Mouse (Mus musculus) midbrain, embryonic 11.5 days (tissue): ENCODE measurements around the gene 4933415F23Rik. TPM values are rescaled to one million over a fixed set of nuclear protein-coding genes. Genes with fewer than 3 reads are reported as not detected.
"Not testable (repeated sequence)": the region's sequence is repeated elsewhere in the genome, so short reads cannot be mapped to it uniquely, and the experiment has no call there.

Experiments
- ATAC-seq: fragments of 200-750 bp; cut with Nextera tagmentation; 2 replicates; pipeline ENCODE4 v1.8.0; 2017; ENCODE audit warnings: moderate TSS enrichment, moderate library complexity; ENCODE audit not compliant: low FRiP score
- DNase-seq: peaks from one replicate; pipeline ENCODE4 v3.0.0; 2015; ENCODE audit warnings: low spot score; ENCODE audit errors: missing footprints
- H3K27ac ChIP-seq: fragments of 300-500 bp; sonication (generic); 2 replicates; pipeline ENCODE4 v1.5.1; 2014; ENCODE audit warnings: low read depth, low read length
- H3K27me3 ChIP-seq: fragments of 300-500 bp; sonication (generic); 2 replicates; pipeline ENCODE4 v1.6.1; 2014; ENCODE audit warnings: mild to moderate bottlenecking, low read length, moderate library complexity, mixed read lengths; ENCODE audit not compliant: control insufficient read depth, insufficient read depth
- H3K36me3 ChIP-seq: fragments of 300-500 bp; sonication (generic); 2 replicates; pipeline ENCODE4 v1.6.1; 2014; ENCODE audit warnings: mild to moderate bottlenecking, low read length, moderate library complexity, mixed read lengths; ENCODE audit not compliant: control insufficient read depth, insufficient read depth
- H3K4me1 ChIP-seq: fragments of 300-500 bp; sonication (generic); 2 replicates; pipeline ENCODE4 v1.6.1; 2014; ENCODE audit warnings: low read length; ENCODE audit not compliant: control insufficient read depth, insufficient read depth
- H3K4me2 ChIP-seq: fragments of 300-500 bp; sonication (generic); 2 replicates; pipeline ENCODE4 v1.6.1; 2014; ENCODE audit warnings: mild to moderate bottlenecking, moderate library complexity
- H3K4me3 ChIP-seq: fragments of 300-500 bp; sonication (generic); 2 replicates; pipeline ENCODE4 v1.5.1; 2014; ENCODE audit warnings: low read depth, low read length
- H3K9ac ChIP-seq: fragments of 300-500 bp; sonication (generic); 2 replicates; pipeline ENCODE4 v1.6.1; 2014; ENCODE audit warnings: low read length
- H3K9me3 ChIP-seq: fragments of 300-500 bp; sonication (generic); 2 replicates; pipeline ENCODE4 v1.6.1; 2016; ENCODE audit warnings: low read length; ENCODE audit not compliant: control insufficient read depth
- WGBS: fragments of 180-500 bp; shearing (Covaris S2); extraction: QIAGEN DNeasy Blood & Tissue Kit; methylation state at CpG from one replicate; pipeline ENCODE4 v1.1.7; 2014; 5-methylcytosine and 5-hydroxymethylcytosine counted together
- polyA plus RNA-seq: library from polyadenylated mRNA; unstranded; fragments of >200 nt; fragmentation: Nextera tagmentation; extraction: Ambion mirVana; gene quantifications from 2 replicates; pipeline ENCODE4 v1.2.1, GENCODE M21; 2014

Gene 4933415F23Rik
- polyA plus RNA-seq: not detected in 2 replicates

DNA sequence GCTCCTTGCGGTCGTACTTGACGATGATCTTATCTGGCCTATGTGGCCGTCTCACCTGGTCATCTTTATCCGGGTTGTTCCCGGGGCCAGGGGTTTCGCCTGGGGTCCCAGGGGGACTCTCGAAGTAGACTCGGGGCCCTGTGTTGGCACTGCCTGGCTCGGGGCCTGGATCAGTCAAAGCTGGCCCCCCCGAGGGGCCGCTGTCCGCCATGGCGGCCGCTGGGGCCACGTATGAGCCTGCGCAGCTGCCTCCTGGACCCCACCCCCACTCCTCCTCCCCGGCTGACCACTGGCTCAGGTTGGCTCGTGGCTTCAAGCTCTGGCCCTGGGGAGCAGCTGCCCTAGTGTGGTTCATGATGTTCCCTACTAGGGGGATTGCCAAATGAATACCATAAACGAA lies at the start of gene 4933415F23Rik:
TSS of gene 4933415F23Rik (minus strand) at position 233 of the 400 bp plus-strand sequence.
- H3K9me3 ChIP-seq: no peaks in the 10 kb centered on the region
- H3K27ac ChIP-seq: no peak within 1 kb of the TSS
- no peak within 1 kb of the TSS for H3K4me3 ChIP-seq
- no peaks in the 10 kb centered on the region for H3K36me3 ChIP-seq
- no peak for DNase-seq
- H3K4me2 ChIP-seq: no peak within 1 kb of the TSS
- WGBS: 95% methylated on average over 20 of the region's 20 CpGs
- no peak within 1 kb of the TSS for H3K9ac ChIP-seq
- H3K4me1 ChIP-seq: no peaks in the 10 kb centered on the region
- no peak for ATAC-seq
- no peaks in the 10 kb centered on the region for H3K27me3 ChIP-seq

DNA sequence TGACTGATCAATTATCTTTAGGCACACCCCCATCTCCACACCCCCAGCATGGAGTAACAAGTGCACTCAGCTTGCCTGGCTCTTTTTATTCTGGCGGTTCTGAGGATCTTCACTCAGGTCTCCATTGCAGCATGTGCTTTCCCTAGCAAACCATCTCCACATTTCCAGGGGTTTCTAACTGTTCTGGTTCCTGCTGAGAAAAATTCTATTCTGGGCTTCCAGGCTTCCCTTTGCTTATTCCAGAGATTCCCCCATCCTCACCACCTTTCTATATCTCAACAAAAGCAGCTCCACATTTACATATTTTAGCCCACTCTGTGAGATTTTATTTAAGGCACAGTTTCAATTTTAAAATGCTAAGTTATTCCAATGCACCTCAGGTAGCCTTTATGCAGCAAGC lies 49.7 kb upstream of the 4933415F23Rik start:
- ATAC-seq (no peak), DNase-seq (no peak)
- Histone ChIP-seq H3K4me3 (no peak overlapping the region), H3K4me1 (no peaks in the 10 kb centered on the region), H3K9me3 (no peaks in the 10 kb centered on the region), H3K27ac (no peak overlapping the region), H3K27me3 (no peaks in the 10 kb centered on the region), H3K36me3 (no peaks in the 10 kb centered on the region), H3K9ac (no peak overlapping the region), H3K4me2 (no peak overlapping the region)
- 82% methylated on average over 1 of the region's 1 CpGs for WGBS

DNA sequence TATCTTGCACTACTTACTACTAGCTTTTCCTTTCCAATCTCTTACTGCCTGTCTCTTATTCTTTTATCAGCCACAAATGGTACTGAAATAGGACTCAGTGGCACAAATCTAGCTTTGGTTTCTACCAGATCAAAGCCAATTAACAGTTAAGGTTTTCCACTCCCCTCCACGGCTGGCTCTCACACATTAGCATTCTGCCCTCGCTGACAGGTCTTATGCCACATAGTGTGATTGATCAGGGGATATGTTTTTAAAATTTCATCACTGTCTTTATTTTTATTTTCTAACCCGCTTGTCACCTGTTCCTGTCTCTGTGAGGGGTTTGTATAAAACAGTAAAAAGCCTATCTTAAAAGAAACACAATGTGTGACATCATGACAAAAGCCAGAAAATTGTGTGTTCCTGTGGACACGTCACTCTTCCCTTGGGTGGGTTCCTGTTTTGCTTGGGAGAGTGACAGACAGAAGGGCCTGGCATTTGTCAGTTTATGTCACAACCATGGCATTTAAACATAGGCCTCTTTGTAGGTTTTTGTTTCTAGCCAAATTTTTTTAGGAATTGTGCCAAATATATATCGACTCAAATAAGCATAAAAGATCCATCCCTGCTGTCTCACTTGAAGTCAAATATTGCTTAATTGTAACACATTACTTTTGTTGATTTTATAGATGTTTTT lies 44.3 kb upstream of the 4933415F23Rik start:
- H3K36me3 ChIP-seq: no peaks in the 10 kb centered on the region
- no peaks in the 10 kb centered on the region for H3K27me3 ChIP-seq
- DNase-seq: no peak
- H3K4me2 ChIP-seq: no peak overlapping the region
- no peak overlapping the region for H3K27ac ChIP-seq
- no peaks in the 10 kb centered on the region for H3K9me3 ChIP-seq
- H3K4me1 ChIP-seq: no peaks in the 10 kb centered on the region
- no peak overlapping the region for H3K4me3 ChIP-seq
- no peak for ATAC-seq
- WGBS: 73% methylated on average over 5 of the region's 5 CpGs
- H3K9ac ChIP-seq: no peak overlapping the region

DNA sequence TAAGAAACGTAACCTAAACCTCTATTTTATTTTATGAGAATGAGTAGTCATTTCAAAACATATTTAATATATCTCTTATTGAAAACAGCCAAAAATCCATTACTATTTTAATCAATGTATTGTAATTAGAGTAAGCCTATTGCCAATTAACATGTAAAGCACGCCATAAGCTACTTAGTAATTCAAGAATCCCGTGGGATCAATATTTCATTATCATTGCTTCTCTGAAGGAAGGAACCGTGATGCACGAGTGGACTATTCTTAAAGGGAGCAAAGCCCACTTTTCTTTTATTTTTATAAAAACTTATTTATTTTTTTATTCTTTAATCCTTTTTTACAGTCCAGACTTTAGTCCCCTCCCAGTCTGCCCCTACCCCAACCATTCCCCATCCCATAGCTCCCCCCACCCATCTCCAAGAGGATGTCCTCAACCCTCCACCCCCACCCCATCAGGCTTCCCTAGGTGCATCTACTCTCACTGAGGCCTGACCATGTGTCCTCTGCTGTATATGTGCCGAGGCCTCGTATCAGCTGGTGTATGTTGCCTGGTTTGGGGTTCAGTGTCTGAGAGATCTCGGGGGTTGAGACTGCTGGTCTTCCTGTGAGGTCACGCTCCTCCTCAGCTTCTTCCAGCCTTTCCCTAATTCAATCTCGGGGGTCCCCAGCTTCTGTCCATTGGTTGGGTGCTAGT lies 39.2 kb upstream of the 4933415F23Rik start:
- H3K27me3 ChIP-seq: no peaks in the 10 kb centered on the region
- no peaks in the 10 kb centered on the region for H3K9me3 ChIP-seq
- H3K4me1 ChIP-seq: no peaks in the 10 kb centered on the region
- ATAC-seq: 0 out of 2 replicates have a peak, but pooled peaks have one; percentile 46
- WGBS: 82% methylated on average over 10 of the region's 10 CpGs
- H3K9ac ChIP-seq: no peak overlapping the region
- H3K27ac ChIP-seq: no peak overlapping the region
- H3K4me3 ChIP-seq: no peak overlapping the region
- no peak for DNase-seq
- H3K4me2 ChIP-seq: no peak overlapping the region
- no peaks in the 10 kb centered on the region for H3K36me3 ChIP-seq

DNA sequence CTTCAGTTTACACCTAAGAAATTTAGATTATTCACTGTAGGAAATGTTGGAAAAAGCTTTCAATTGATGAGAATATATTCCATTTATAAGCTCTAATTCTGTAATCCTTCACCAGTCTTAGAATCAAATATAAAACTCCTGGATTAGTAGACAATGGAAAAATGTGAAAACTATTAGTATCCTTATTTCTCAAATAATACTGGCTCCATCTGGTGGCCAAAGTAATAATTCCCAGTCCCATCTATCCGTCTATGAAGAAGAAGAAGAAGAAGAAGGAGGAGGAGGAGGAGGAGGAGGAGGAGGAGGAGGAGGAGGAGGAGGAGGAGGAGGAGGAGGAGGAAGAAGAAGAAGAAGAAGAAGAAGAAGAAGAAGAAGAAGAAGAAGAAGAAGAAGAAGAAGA lies 38.5 kb upstream of the 4933415F23Rik start:
- H3K27me3 ChIP-seq, H3K9me3 ChIP-seq, H3K4me3 ChIP-seq, H3K9ac ChIP-seq, H3K4me2 ChIP-seq, H3K36me3 ChIP-seq, H3K4me1 ChIP-seq, ATAC-seq, H3K27ac ChIP-seq: not testable (repeated sequence)
- WGBS: no CpG with 5 or more reads among the region's 1 CpGs
- DNase-seq: peak; percentile 90

DNA sequence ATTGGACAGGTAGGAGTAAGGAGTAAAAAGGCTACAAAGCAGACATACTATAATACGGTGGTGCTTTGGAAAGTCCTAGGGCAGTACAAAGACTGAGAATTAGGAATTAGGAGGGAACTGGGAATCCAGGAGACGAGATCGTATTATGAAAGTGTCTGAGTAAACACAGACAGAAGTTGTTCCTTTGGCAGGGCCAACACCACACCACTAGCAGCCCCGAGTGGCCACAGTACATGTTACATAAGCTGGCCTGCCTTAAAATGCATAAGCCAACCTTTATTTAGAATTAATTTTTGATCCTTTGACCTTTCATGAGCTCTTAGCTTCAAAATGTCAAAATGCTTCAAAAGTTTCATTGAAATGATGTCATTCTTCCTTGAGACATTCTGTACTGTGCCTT lies 18.8 kb upstream of the 4933415F23Rik start:
- H3K36me3 ChIP-seq: no peaks in the 10 kb centered on the region
- H3K4me3 ChIP-seq: no peak overlapping the region
- H3K9me3 ChIP-seq: no peaks in the 10 kb centered on the region
- no peak overlapping the region for H3K4me2 ChIP-seq
- H3K4me1 ChIP-seq: no peaks in the 10 kb centered on the region
- no peaks in the 10 kb centered on the region for H3K27me3 ChIP-seq
- no peak for DNase-seq
- H3K27ac ChIP-seq: no peak overlapping the region
- no peak overlapping the region for H3K9ac ChIP-seq
- 75% methylated on average over 4 of the region's 4 CpGs for WGBS
- ATAC-seq: no peak

DNA sequence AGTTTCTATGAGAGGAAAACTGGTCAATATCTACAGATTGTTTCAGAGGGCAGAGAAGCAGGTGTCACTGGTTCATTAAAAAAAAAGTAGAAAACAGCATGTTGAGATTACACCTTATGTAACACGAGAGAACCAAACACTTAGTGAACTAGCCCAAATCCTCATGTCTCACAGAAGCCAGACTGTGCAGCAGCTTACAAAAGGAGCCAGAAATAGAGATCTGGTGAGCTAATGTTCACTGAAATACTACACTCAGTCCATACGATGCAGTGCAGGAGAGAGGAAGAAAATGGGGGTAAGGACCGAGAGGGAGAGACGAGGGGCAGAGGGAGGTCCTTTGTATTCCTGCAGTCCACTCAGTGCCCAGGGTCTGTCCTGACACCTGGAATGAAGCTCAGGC lies 17.4 kb upstream of the 4933415F23Rik start:
- Histone ChIP-seq H3K36me3 (no peaks in the 10 kb centered on the region), H3K4me3 (no peak overlapping the region), H3K27ac (no peak overlapping the region), H3K4me1 (no peaks in the 10 kb centered on the region), H3K4me2 (no peak overlapping the region), H3K27me3 (no peaks in the 10 kb centered on the region), H3K9ac (no peak overlapping the region), H3K9me3 (no peaks in the 10 kb centered on the region)
- 79% methylated on average over 4 of the region's 4 CpGs for WGBS
- no peak for ATAC-seq
- no peak for DNase-seq

DNA sequence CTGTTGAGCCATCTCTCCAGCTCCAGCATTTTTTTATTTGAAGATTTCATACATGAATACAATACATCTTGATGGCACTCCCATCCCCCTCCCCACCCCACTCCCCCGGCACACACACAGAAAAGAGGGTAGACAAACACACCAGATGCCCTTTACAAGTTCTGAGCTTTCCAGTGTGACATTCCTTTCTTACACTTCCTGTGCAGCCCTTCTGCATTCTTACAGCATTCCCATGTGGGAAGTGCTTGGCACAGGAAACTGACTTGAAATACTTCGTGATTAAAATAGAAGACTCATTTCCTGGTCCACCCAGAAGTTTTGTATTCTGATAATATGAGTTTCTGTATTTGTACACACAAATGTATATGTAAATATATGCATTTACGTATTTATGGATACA lies 15.4 kb upstream of the 4933415F23Rik start:
- H3K9me3 ChIP-seq: no peaks in the 10 kb centered on the region
- H3K36me3 ChIP-seq: no peaks in the 10 kb centered on the region
- H3K4me3 ChIP-seq: no peak overlapping the region
- H3K27me3 ChIP-seq: no peaks in the 10 kb centered on the region
- no peak for DNase-seq
- H3K27ac ChIP-seq: no peak overlapping the region
- no peak overlapping the region for H3K4me2 ChIP-seq
- H3K9ac ChIP-seq: no peak overlapping the region
- no peaks in the 10 kb centered on the region for H3K4me1 ChIP-seq
- WGBS: 80% methylated on average over 3 of the region's 3 CpGs
- no peak for ATAC-seq

DNA sequence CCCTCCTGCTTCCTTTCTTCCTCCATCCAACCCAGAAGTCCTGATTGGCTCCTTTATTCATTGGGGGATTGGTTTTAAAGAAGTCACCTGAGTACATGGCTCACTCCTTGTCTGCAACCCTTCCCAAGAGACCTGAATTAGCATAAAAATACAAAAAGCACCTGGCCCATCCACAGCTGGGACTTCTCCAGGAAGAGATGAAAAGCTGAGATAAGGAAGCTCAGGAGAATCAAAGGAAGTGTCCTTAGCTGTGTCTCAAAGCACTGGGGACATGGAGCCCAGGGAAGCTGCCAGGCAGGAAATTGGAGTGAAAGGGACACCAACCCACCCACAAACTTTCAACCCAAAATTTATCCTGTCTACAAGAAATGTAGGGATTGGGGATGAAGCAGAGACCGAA lies 7.1 kb upstream of the 4933415F23Rik start:
- H3K9me3 ChIP-seq: no peaks in the 10 kb centered on the region
- H3K27ac ChIP-seq: no peak overlapping the region
- no peak overlapping the region for H3K9ac ChIP-seq
- H3K4me3 ChIP-seq: no peak overlapping the region
- H3K4me2 ChIP-seq: no peak overlapping the region
- H3K27me3 ChIP-seq: no peaks in the 10 kb centered on the region
- DNase-seq (no peak), ATAC-seq (no peak)
- 88% methylated on average over 1 of the region's 1 CpGs for WGBS
- H3K4me1 ChIP-seq: no peaks in the 10 kb centered on the region
- no peaks in the 10 kb centered on the region for H3K36me3 ChIP-seq
